Mouse (Mus musculus) gastrocnemius, postnatal 10 days (tissue): Measurements from ENCODE around the gene Rundc1. TPM values are rescaled to one million over a fixed set of nuclear protein-coding genes. Genes with fewer than 3 reads are reported as not detected.
"Not testable (repeated sequence)": the region's sequence is repeated elsewhere in the genome, so short reads cannot be mapped to it uniquely, and the experiment has no call there.

Experiments used
- DNase-seq: peaks from one replicate; pipeline ENCODE4 v3.0.0; 2021; ENCODE audit warnings: mixed read lengths
- total RNA-seq, 2 experiments: library from RNA; stranded (reverse); gene quantifications; 2 replicates each; pipeline ENCODE4 v1.2.3; 2021

Gene Rundc1
- total RNA-seq, 2 experiments from 2014 or later = 6.5 to 6.8 TPM

DNA sequence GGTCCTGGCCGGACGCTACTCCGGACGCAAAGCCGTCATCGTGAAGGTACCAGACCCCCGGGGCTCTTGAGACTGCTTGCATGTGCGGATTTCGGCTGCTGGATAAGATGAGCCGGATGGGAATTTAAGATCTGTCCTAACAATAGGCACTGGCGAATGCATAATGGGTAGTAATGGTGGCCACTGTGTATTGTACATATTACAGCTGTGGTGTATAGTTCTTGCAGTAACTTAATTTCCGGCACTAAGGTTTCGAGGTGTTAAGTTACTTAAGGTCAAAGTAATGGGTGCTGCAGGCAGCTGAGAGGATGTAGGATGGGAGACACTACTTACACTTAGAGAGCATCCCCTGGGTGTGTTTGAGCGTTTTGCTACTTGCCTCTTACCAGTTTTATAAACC lies 17.9 kb downstream of the Rundc1 start:
- DNase-seq = no peak

DNA sequence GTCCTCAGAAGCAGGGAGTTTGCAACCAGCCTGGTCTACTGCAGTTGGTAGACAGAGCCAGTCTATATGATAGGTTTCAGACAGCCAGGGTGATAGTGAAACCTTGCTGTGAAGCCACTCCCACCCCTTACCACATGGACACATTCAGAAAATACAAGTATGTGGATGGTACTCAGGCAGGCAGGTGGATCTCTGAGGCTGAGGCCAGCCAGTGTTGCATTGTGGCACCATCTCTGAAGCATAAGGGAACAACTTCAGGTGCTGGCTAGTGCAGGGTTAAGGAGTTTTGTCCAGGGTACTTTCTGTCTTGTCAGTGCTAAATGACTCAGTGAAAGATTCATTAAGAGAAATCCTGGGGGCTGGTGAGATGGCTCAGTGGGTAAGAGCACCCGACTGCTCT lies 21.4 kb downstream of the Rundc1 start:
- no peak for DNase-seq

DNA sequence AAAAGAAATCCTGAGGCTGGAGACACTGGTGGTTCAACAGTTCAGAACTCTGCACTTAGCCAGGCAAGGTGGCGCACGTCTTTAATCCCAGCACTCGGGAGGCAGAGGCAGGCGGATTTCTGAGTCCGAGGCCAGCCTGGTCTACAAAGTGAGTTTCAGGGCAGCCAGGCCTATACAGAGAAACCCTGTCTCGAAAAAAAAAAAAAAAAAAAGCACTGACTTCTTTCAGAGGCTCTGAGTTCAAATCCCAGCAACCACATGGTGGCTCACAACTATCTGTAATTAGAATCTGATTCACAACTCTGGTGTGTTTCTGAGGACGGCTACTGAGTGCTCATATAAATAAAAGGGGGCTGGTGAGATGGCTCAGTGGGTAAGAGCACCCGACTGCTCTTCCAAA lies 22.0 kb downstream of the Rundc1 start:
- not testable (repeated sequence) for DNase-seq

DNA sequence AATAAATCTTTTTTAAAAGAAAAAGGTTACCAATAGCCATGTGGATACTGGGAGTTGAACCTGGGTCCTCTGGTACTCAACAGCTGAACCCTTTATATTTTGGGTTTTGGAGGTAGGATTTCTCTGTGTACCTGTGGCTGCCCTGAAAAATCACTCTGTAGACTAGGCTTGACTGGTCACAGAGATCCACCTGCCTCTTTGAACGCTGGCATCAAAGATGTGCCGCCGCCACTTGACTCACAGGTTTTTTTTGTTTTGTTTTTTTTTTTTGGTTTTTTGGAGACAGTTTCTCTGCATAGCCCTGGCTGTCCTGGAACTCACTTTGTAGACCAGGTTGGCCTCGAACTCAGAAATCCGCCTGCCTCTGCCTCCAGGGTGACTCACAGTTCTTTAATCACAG lies 22.9 kb downstream of the Rundc1 start:
- DNase-seq = no peak

DNA sequence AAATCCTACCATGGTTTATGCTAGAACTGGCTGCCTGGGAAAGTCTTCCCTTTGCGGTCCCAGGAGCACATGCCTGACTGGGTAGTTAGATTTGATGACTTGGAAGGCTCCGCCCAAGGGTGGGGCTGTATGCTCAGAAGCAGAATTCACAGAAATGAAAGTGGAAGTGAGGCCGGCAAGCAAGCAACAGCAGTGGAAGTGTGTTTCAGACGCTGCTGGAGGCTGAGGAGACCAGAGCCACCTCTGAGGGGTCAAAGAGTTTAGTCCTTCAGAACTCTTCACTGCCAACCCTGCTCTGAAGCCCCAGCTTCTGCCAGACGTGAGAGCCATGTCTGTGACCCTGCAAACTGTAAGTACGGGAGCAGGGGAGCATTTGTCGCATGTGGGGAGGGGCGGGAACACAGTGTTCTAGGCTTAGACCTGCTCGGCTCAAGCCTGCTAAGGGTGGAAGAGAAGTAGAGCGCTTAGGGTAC lies 23.4 kb downstream of the Rundc1 start, which contains the start of gene Ifi35:
TSS of gene Ifi35 (plus strand) at position 134 of the 473 bp plus-strand sequence.
- peak; percentile 58 for DNase-seq

DNA sequence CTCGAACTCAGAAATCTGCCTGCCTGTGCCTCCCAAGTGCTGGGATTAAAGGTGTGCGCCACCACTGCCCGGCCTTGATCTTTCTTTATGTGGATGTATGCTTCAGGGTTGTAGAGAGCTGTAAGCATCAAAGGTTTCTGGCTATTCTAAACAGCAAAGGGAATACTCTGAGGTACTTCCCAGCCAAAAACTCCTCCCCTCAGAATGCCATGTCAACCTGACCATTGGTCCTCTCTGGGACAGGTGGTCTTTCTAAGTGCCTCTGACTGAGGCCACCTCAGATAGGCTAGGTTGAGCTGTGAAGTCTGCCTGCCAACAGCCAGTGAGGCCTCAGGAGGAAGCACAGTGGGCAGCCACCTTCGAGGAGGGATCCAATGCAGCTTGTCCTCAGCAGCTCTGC lies 24.0 kb downstream of the Rundc1 start:
- no peak for DNase-seq

DNA sequence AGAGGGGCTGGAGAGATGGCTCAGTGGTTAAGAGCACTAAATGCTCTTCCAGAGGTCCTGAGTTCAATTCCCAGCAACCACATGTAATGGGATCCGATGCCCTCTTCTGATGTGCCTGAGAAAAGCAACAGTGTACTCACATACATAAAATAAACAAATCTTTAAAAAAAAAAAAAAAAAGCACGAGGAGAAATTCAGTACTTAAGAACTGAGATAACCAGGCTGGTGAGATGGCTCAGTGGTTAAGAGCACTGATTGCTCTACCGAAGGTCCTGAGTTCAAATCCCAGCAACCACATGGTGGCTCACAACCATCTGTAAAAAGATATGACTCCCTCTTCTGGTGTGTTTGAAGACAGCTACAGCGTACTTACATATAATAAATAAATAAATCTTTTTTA lies 24.7 kb downstream of the Rundc1 start:
- not testable (repeated sequence) for DNase-seq

DNA sequence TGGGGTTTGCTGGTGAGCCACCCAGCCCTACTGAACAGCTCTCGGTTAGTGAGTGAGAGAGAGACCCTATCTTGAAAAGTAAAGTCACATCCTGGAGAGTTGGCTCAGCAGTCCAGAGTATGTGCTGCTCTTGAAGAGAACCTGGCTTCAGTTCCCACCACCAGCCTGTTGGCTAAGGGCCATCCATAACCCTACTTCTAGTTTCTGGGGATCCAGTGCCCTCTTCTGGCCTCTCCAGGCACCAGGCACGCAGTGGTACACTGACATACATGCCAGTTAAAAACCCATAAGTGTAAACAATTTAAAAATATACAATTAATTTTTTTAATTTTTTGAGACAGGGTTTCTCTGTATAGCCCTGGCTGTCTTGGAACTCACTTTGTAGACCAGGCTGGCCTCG lies 25.5 kb downstream of the Rundc1 start:
- DNase-seq = no peak

DNA sequence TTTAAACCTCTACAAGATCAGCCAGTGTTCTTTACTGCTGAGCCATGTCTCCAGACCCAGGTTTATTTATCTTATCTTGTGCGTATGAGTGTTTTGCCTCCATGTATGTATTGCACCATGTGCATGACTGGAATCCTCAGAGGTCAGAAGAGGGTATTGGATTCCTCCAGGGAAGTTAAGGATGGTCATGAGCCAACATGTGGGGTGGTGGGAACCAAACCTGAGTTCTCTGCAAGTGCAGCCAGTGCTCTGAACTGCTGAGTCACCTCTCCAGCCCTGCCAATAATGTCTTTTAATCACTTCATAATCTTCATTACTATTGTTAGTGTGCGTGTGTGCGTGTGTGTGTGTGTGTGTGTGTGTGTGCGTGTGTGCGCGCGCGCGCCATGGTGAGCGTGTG lies 26.7 kb downstream of the Rundc1 start:
- no peak for DNase-seq

DNA sequence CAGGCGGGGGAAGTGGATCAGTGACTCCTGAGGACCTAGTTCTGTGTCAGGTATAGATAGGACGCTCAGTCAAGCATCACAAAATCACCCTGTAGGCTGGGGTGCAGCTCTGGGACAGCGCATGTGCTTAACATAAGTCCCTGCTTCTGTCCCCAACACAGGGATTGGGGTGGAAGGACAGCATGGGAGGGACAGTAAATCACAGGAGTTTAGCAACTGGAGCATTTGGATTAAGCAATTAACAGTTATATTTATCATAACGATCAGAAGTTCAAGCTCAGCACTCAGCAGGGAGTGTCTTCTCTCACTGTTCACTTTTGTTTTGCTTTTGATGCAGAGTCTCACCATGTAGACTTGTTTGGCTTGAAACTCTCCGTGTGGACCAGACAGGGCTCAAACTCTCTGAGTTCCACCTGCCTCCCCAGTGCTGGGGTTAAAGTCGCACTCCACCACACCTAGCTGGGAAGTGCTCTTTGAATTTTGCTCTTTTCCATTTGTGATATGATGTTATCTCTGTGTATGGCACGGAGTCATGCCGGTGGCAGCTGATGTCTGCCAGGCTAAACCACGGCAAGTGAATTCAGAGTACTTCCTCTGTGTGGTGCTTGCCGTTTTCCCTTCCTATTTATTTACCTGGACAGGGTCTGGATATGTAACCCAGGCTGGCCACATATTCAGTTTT lies 27.3 kb downstream of the Rundc1 start:
- no peak for DNase-seq

DNA sequence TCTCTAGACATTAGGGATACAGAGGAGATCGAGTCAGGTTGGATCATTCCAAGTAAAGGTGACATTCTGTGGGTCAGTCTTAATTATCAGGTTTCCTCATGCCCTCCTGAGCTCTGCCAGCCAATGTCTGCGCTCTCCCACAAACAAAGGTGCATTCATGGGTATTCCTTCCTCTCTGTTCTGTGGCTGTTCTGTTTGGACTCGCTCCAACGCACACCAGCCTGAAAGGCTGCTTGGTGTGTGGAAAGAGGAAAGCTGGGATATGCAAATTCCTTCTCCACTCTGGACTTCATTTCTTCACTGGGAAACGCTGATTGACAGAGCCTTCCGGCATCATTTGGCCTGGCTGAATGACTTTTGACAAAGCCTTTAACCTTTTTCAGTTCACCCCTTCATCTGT lies 29.8 kb downstream of the Rundc1 start:
- DNase-seq = no peak

DNA sequence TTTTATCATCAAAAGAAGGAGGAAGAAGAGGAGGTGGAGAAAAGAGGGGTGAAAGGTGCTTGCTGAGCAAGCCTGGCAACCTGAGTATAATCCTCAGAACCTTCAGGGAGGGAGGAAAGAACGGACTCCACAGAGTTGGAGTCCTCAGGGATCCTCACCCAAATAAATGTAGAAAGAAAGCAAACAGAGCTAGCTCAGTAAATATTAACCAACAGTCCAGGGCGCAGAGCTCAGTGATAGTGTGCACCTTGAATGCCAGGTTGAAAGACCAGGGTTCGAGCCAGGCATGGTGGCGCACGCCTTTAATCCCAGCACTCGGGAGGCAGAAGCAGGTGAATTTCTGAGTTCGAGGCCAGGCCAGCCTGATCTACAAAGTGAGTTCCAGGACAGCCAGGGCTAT lies 30.7 kb downstream of the Rundc1 start:
- no peak for DNase-seq

DNA sequence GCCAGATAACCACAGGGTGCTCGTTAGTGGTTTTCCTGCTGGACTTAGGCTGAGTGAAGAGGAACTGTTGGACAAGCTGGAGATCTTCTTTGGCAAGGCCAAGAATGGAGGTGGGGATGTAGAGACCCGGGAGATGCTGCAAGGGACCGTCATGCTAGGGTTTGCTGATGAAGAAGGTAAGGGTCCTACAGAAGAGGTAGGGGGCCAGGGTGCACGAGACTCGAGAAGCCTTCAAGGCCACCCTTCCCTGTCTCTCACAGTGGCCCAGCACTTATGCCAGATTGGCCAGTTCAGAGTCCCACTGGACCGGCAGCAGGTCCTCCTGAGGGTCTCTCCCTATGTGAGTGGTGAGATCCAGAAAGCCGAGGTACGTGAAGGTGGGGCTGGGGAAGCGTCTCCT lies 32.7 kb downstream of the Rundc1 start:
- no peak for DNase-seq

DNA sequence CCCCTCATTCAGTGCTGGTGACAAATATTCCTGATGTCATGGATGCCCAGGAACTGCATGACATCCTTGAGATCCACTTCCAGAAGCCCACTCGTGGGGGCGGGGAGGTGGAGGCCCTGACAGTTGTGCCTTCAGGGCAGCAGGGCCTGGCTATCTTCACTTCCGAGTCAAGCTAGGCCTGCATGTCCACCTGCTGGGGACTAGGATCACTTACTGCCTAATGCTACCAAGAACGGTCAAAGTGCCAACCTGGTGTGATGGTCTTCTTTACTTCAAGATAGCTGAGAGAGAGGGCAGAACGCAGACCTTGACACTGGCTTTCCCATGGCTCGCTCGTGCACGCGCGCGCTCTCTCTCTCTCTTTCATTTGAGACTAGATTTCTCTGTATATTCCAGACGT lies 33.3 kb downstream of the Rundc1 start:
- DNase-seq = no peak

DNA sequence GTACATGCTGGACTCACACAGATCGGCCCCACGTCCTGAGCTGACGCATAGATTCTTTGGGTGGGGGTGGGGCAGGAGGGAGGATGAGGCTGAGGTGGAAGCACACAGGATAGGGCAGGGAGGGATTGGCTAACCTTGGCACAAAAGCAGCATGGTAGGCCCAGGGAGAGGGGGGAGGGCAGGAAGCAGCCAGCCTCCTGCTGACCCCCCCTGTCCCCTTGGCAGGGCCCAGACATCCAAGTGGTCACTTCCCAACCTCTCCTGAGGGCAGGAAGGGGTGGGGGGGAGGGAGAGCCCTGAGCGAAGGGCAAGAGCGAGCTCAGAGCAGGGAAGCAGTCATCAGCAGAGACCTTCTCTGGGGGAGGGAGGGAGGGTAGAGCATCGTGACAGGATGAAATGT lies 34.8 kb downstream of the Rundc1 start:
- no peak for DNase-seq

DNA sequence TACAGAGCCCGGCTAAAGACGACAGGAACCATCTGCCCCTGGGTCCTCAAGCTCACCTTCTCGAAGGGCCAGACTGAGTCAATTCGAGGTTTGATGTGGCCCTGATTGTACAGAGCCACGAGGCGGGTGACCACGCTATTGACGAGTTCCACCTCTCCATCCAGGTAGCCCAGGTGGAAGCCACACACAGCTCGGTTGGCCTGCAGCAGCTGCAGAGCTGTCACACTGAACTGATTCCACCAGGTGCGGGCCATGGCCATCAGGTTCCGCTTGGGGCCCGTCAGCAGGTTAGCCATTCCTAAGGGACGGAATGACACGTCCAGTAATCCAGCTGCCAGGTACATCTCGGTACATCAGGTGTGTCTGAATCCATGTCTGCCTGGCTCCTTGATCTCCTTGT lies 35.4 kb downstream of the Rundc1 start:
- DNase-seq = no peak

DNA sequence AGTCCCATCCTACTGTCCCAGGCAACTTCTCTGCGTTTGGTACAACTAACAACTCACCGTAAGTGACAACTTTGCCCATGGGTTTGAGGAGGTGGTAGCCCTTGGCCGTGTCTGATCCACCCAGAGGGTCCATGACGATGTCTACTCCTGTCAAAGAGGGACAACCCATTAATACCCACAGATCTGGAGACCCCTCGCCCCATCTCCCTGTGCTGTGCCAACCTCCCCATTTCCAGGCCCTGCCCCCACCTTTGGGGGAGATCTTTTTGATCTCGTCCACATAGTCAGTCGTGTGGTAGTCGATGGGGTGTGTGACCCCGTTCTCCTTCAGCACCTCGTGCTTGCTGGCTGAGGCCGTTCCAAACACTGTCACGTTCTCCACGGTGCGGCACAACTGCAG lies 37.3 kb downstream of the Rundc1 start:
- no peak for DNase-seq

DNA sequence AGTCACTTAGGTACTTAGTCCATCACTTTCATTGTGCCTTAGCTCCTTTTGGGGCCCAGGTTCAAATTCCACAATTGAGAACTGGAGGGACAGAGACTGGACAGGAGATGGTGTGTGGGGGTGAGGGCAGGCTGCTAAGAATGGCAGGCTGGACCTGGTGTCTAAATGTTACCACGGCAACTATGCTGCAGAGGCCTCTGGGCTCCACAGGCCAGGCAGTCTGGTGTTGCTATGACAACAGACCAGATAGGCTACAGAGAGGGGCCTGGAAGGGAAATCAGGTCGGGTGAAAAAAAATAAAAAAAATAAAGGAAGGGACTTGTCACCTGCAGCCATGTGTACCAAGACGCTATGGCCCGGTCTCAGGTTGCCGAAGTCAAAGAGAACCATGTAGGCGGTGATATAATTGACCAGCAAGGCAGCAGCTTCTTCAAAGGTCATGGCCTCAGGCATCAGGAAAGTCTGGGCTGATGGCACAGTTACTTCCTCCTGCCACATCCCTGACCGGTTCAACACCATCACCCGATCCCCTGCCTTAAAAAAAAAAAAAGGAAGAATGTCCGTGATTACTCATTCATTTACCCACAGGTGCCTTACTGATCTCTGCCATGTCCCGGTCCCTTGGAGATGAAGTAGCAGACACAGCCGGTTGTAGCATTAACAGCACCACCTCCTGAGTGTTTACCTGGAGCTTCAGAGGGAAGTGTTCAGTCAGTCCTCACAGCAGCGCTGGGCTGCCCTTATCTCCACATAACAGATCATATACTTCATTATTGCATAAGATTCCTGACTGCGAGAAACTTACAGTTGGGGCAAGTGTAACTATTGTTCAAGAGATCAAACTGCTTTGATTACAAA lies 37.9 kb downstream of the Rundc1 start:
- no peak for DNase-seq

DNA sequence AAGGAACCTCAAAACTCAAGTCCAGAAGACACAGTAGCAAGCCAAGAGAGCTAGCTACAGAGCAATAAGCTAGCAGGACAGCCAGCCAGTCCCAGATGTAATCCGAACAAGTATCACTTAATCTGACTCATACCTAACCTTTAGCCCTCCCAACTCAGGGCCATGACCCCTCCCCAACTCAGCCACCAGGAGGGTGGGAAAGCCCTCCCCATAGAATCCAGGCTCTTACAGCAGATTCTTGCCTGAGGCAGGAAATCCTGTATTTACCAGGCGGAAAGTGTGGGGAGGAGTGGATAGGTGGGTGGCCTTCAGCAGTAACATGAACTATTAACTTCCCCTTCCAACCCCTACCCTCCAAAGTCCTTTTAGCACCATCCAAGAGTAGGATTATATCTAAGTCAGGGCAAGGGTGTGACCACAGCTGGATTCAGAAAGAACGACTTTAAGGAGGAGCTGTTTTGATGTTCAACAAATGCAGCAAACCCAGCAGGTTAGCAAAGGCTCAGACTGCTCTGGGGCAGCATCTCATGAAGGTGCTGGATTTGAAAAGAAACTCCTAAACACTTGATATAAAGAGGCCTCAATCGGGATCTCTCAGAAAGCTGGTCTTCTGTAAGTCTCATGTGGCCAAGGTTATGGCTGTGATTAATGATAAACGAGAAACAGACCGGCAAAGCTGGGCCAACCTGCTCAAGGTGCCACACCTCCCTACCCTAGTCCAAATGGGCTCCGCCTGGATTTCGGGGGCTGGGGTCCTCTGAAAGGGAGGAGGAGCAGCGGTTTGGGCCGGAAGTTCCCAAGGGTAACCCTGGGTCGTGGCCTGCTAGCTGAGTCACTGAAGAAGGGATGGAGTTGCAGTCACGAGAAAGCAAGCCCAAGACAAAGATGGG lies 39.6 kb downstream of the Rundc1 start, which contains the start of gene Rnd2:
TSS of gene Rnd2 (plus strand) at position 789 of the 890 bp plus-strand sequence.
- DNase-seq = no peak

DNA sequence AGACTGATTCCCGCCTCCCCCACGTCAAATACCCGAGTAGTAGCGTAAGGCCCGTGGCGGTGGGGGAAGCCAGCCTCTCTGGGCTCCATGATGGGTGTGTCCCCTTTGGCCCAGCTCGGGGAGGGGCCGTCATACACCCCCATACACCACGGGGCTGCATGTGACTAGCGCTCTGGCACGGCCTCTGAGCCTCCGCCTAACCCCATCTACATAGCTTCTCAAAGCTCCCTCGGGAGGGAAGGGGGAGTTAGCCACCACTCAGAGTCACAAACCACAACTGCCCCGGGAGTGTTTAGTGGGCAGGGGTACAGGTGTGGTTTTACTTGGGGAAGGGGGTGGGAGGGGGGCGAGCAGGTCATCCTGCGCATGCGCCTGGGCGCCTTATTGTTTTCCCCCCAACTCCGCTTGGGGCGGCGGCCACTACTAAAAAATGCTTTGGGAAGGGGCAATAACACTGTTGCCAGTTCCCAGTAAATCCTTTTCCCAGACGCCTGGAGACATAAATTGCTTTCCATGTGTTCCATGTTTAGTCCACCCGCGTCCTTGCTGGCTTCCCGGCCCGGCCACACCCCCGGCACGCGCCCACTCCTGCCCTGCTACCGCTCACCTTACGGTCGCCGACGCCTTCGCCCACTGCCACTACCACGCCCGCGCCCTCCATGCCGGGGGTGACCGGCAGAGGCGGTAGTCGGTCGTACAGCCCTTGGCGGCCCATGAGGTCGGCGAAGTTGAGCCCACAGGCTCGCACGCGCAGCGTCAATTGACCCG lies 40.4 kb downstream of the Rundc1 start:
- peak; percentile 72 for DNase-seq

DNA sequence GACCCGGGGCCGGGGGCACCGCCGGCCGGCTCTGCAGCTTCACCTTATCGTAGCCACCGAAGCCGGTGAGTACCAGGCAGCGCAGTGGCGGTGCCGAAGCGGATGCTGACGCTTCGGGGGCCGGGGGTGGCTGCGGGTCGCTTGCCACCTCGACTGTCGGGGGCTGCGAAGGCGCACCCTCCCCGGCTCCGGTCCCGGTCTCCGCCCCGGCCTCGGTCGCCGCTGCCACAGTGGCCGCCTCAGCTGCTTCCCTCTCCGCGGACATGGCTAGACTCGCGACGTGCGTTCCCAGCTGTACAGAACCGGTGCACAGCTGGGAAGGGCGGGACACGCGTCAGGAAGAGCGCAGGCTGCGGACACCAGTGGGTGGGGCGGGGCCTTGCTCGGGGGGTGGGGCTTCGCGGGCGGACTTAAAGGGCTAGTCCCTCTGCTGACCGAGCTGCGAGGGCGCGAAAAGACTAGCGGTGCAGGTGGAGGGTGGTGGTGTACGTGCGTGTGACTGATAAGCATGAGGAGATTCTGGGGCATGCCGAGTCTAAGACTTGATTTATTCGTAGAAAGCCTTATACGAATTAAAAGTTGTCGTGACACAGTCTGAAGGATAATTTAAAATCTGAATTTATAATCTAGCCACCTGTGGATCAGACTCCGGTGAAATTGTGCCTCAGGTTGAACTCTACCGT lies 41.1 kb downstream of the Rundc1 start, which contains the start of gene Vat1:
TSS of gene Vat1 (minus strand) at position 362 of the 683 bp plus-strand sequence.
- DNase-seq = peak; percentile 76
